Mouse (Mus musculus): ENCODE data around the gene Shisal2a.
"Not testable (repeated sequence)": the region's sequence is repeated elsewhere in the genome, so short reads cannot be mapped to it uniquely, and the experiment has no call there.

The Shisal2a gene

GRCm38 (mm10) chr4:108371421-108371820 lies 11.7 kb downstream of the Shisal2a start:
- no peak for DNase-seq

GRCm38 (mm10) chr4:108370409-108370808 lies 12.7 kb downstream of the Shisal2a start:
- DNase-seq: no peak

GRCm38 (mm10) chr4:108369254-108369653 lies 13.9 kb downstream of the Shisal2a start:
- DNase-seq: no peak

GRCm38 (mm10) chr4:108364111-108364476 lies 19.1 kb downstream of the Shisal2a start:
- no peak for DNase-seq

- DNase-seq: no peak
Measured at GRCm38 (mm10) chr4:108363355-108364110, 19.6 kb downstream of the Shisal2a start.

- DNase-seq: no peak
Measured at GRCm38 (mm10) chr4:108362321-108363261, 20.6 kb downstream of the Shisal2a start.

- DNase-seq: peak; percentile 24
Measured at GRCm38 (mm10) chr4:108360136-108361055, 22.8 kb downstream of the Shisal2a start.

GRCm38 (mm10) chr4:108358498-108358897 lies 24.7 kb downstream of the Shisal2a start:
- no peak for DNase-seq

GRCm38 (mm10) chr4:108357458-108357857 lies 25.7 kb downstream of the Shisal2a start:
- DNase-seq: no peak

- not testable (repeated sequence) for DNase-seq
Measured at GRCm38 (mm10) chr4:108353591-108353990, 29.6 kb downstream of the Shisal2a start.

GRCm38 (mm10) chr4:108350819-108351218 lies 32.3 kb downstream of the Shisal2a start:
- DNase-seq: peak; percentile 37

GRCm38 (mm10) chr4:108349836-108350547 lies 33.2 kb downstream of the Shisal2a start:
- no peak for DNase-seq

GRCm38 (mm10) chr4:108349064-108349463 lies 34.1 kb downstream of the Shisal2a start:
- no peak for DNase-seq

GRCm38 (mm10) chr4:108348256-108348875 lies 34.8 kb downstream of the Shisal2a start:
- no peak for DNase-seq

GRCm38 (mm10) chr4:108347111-108347510 lies 36.0 kb downstream of the Shisal2a start:
- peak; percentile 59 for DNase-seq

GRCm38 (mm10) chr4:108345826-108346225 lies 37.3 kb downstream of the Shisal2a start:
- DNase-seq: no peak

- no peak for DNase-seq
Measured at GRCm38 (mm10) chr4:108344631-108345083, 38.5 kb downstream of the Shisal2a start.

- DNase-seq: peak; percentile 78
Measured at GRCm38 (mm10) chr4:108339277-108339690, 43.9 kb downstream of the Shisal2a start.

- no peak for DNase-seq
Measured at GRCm38 (mm10) chr4:108338811-108339210, 44.3 kb downstream of the Shisal2a start.

- DNase-seq: no peak
Measured at GRCm38 (mm10) chr4:108338321-108338733, 44.8 kb downstream of the Shisal2a start.

GRCm38 (mm10) chr4:108337817-108338216 lies 45.3 kb downstream of the Shisal2a start:
- no peak for DNase-seq
